Mouse (Mus musculus): ENCODE measurements around the gene Tmem94. TPM values are rescaled to one million over a fixed set of nuclear protein-coding genes. Genes with fewer than 3 reads are reported as not detected.

Tmem94 gene
- polyA plus RNA-seq, 1 experiment from 2014 or later, result 20.9 TPM

DNA sequence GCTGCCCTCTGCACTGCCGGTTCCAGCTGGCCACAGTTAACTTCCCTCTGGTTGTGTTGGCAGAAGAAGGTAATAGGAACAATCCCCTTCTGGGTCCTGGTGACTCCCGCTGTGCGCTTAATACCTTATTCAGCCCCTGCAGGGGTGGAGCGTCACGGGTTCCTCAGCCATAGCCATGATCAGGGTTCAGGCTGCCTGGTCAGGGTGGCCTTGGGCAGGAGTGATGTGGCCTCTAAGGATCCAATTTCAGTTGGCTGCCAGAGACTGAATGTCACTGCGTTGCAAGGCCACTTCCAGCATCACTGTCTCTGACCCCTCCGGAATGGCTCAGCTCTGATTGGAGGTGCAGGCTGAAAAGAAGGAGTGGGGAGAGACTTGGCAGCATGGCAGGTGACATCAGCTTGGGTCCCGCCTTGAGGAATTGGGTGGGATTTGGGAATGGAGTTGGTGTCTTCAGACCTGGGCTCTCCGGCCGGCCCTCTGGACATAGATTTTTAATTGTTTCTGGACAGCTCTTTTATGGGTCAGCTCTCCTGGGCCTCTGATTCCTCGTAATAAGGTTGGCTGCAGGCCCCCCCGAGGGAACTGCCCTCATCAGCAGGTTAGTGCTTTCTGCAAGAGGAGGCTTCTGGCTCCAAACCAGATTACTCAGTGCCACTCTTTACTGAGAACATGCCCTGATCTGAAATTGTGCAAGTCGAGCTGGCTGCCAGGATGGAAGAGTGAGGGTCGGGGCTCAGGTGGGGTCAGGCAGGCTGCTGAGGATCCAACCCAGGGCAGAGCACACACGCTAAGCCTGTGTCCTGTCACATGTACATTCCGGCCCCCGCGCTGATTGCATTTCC lies 10.8 kb downstream of the Tmem94 start:
- 0 out of 2 replicates have a peak overlapping the region, but pooled peaks have one; percentile 23 for H3K9ac ChIP-seq (replicated peaks; ENCODE audit: low read length)
- H3K36me3 ChIP-seq (ENCODE audit: control insufficient read depth, insufficient read depth, low read length), result 0 out of 2 replicates have a peak, but pooled peaks cover 5% of the 10 kb centered on the region
- H3K27ac ChIP-seq (replicated peaks; ENCODE audit: low read depth, low read length), result no peak overlapping the region
- ATAC-seq (ENCODE audit: low FRiP score, low TSS enrichment) (no peak), DNase-seq (no peak)
- H3K4me1 ChIP-seq (ENCODE audit: control insufficient read depth, insufficient read depth, low read length), result peaks cover 38% of the 10 kb centered on the region
- H3K9me3 ChIP-seq (ENCODE audit: control insufficient read depth, low read length), result no peaks in the 10 kb centered on the region
- no peak overlapping the region for H3K4me2 ChIP-seq (ENCODE audit: low read length)
- H3K4me3 ChIP-seq (replicated peaks; ENCODE audit: low read depth, low read length), result no peak overlapping the region
- H3K27me3 ChIP-seq (ENCODE audit: control insufficient read depth, insufficient read depth, low read length), result no peaks in the 10 kb centered on the region
- WGBS, result 35% methylated on average over 18 of the region's 18 CpGs

DNA sequence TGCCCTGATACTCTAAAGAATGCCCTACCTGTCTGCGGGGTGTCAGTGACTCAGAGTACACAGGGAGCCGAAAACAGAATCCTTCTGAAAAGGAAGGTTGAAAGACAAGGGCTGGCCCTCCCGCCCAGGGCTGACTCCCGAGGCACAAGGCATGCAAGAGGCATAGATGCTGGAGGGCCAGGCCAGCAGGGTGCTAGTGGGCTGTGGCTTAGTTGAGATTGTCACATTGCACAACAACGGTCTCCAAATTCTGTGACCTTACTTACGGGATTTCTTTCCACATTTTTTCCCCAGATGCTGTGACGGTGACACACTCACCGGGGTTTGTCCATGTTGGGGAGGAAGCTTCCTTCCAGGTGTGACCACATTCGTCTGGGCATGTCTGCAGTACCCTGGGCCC lies 11.7 kb downstream of the Tmem94 start:
- H3K4me1 ChIP-seq (ENCODE audit: control insufficient read depth, insufficient read depth, low read length), result peaks cover 45% of the 10 kb centered on the region
- DNase-seq (no peak), ATAC-seq (ENCODE audit: low FRiP score, low TSS enrichment) (no peak)
- no peaks in the 10 kb centered on the region for H3K27me3 ChIP-seq (ENCODE audit: control insufficient read depth, insufficient read depth, low read length)
- H3K27ac ChIP-seq (replicated peaks; ENCODE audit: low read depth, low read length), result no peak overlapping the region
- H3K9me3 ChIP-seq (ENCODE audit: control insufficient read depth, low read length), result no peaks in the 10 kb centered on the region
- H3K4me2 ChIP-seq (ENCODE audit: low read length), result no peak overlapping the region
- whole genome bisulfite sequencing, result 43% methylated on average over 9 of the region's 9 CpGs
- H3K36me3 ChIP-seq (ENCODE audit: control insufficient read depth, insufficient read depth, low read length), result 0 out of 2 replicates have a peak, but pooled peaks cover 5% of the 10 kb centered on the region
- no peak overlapping the region for H3K9ac ChIP-seq (replicated peaks; ENCODE audit: low read length)
- no peak overlapping the region for H3K4me3 ChIP-seq (replicated peaks; ENCODE audit: low read depth, low read length)

DNA sequence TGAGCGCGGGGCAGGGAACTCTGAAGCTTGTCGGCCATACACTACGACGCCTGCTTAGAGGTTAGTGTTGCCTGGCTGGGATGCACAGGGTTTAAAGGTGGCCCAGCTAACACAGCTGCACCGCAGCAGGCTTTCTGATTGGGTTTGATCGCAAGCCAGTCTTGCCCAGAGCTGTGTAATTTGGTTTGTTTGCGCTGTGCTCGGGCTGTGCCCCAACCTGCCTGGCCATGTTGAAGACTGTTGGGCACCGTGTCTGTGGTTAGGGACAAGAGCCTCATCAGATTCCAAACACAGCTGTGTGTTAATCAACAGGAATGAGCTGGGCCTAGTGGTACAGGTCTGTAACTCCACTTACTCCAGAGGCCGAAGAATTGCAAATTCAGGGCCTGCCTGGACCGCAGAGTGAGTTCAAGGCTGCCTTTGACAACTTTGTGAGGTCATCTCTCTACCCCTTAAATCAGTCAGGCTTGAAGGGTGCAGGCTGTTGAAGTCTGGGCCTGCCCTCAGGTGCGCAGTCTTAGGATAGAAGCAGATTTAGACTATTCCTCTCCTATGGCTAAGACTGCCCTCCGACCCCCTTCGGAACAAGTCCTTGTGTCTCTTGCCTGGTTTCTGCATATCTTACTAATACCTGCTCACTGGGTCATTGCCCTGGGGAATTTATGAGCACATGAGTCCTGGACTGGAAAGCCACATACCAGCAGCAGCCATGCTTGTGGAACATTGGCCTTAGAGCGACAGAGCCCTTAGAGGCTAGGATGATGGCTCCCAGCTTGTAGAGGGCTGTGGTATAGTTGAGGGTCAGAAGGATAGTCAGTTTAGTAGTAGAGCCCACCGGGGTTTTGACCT lies 12.5 kb downstream of the Tmem94 start:
- no peak overlapping the region for H3K9ac ChIP-seq (replicated peaks; ENCODE audit: low read length)
- 78% methylated on average over 17 of the region's 17 CpGs for WGBS
- no peak overlapping the region for H3K4me3 ChIP-seq (replicated peaks; ENCODE audit: low read depth, low read length)
- peaks cover 45% of the 10 kb centered on the region for H3K4me1 ChIP-seq (ENCODE audit: control insufficient read depth, insufficient read depth, low read length)
- H3K36me3 ChIP-seq (ENCODE audit: control insufficient read depth, insufficient read depth, low read length), result 0 out of 2 replicates have a peak, but pooled peaks cover 7% of the 10 kb centered on the region
- no peaks in the 10 kb centered on the region for H3K9me3 ChIP-seq (ENCODE audit: control insufficient read depth, low read length)
- H3K4me2 ChIP-seq (ENCODE audit: low read length), result no peak overlapping the region
- no peak overlapping the region for H3K27ac ChIP-seq (replicated peaks; ENCODE audit: low read depth, low read length)
- no peak for DNase-seq
- no peak for ATAC-seq (ENCODE audit: low FRiP score, low TSS enrichment)
- H3K27me3 ChIP-seq (ENCODE audit: control insufficient read depth, insufficient read depth, low read length), result no peaks in the 10 kb centered on the region

DNA sequence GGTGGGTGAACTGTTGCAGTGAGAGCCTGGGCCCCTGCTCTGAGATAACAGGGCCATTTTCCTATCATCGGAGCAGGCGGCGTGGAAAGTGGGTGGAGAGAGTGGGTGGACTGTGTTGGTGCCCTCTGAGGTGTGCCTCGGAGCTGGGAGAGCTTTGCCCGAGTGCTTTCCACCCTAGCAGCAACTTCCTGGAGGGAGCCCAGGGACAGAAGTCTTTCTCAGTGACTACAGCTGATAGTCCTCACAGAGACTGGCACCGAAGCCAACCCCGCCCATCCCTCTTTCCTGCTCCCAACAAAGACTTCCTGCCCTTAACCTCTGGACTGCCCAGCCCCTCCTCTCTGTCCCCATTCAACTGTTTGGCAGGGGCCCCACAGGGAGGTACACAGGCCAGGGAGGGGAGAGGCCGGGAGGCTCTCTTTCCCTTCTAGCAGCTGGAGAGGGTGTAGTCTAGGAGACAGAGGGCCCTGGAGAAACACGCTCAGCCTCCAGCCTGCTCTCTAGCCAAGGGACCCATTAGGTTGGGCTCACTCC lies 13.9 kb downstream of the Tmem94 start:
- H3K4me2 ChIP-seq (ENCODE audit: low read length), result 0 out of 2 replicates have a peak overlapping the region, but pooled peaks have one; percentile 8
- peak; percentile 74 for DNase-seq
- no peaks in the 10 kb centered on the region for H3K9me3 ChIP-seq (ENCODE audit: control insufficient read depth, low read length)
- peak; percentile 74; the same call in 1 of the 2 replicates for ATAC-seq (ENCODE audit: low FRiP score, low TSS enrichment)
- H3K4me1 ChIP-seq (ENCODE audit: control insufficient read depth, insufficient read depth, low read length), result peaks cover 45% of the 10 kb centered on the region
- no peak overlapping the region for H3K4me3 ChIP-seq (replicated peaks; ENCODE audit: low read depth, low read length)
- H3K27me3 ChIP-seq (ENCODE audit: control insufficient read depth, insufficient read depth, low read length), result no peaks in the 10 kb centered on the region
- WGBS, result 6% methylated on average over 9 of the region's 9 CpGs
- H3K27ac ChIP-seq (replicated peaks; ENCODE audit: low read depth, low read length), result peak overlapping the region; percentile 63
- 0 out of 2 replicates have a peak overlapping the region, but pooled peaks have one; percentile 0 for H3K9ac ChIP-seq (replicated peaks; ENCODE audit: low read length)
- H3K36me3 ChIP-seq (ENCODE audit: control insufficient read depth, insufficient read depth, low read length), result 0 out of 2 replicates have a peak, but pooled peaks cover 7% of the 10 kb centered on the region

DNA sequence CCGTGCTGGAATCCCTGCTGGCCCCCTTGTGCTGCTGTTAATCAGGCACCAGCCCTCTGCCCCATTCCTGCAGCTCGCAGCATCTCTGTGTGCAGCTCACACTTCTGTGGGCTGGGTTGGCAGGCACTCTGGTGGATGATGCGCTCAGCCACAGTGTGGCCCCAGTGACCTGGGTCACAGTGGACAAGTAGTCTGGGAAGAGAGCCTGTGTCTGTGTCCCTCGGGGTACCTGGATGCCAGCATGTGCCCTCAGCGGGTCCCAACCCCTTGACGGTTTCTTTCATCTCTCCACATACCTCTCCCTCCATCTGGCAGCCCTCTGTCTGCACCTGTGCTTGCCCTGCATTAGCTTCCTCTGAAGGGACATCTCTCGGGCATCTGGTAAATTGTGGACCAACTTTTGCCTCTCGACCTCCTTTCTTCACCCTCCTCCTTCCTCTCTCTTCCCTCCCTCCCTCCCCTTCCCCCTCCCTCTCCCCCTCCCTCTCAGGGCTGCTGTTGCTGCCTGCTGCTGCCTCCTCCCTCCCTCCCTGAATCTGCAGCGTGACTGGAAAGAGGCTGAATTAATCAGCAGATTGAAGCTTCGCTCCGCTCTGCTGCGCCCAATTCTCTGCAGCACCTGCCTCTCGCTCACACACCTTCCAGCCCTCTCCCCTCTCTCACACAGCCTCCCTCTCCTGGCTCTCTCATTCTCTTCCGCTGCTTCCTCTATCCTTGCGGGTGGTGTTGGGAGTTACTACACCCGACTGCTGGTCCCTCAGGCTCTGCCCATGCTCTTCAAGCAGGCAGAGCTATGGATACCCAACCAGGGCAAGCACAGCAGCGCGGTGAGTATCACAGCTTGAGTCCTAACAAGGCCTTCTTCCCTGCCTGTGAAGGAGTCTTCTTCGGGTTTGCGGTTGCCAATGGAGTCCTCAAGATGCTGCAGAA lies 15.2 kb downstream of the Tmem94 start:
- H3K4me3 ChIP-seq (replicated peaks; ENCODE audit: low read depth, low read length), result peak overlapping the region; percentile 2; the same call in 1 of the 2 replicates
- H3K9ac ChIP-seq (replicated peaks; ENCODE audit: low read length), result peak overlapping the region; percentile 51
- H3K4me1 ChIP-seq (ENCODE audit: control insufficient read depth, insufficient read depth, low read length), result peaks cover 45% of the 10 kb centered on the region
- H3K4me2 ChIP-seq (ENCODE audit: low read length), result peak overlapping the region; percentile 45
- H3K27ac ChIP-seq (replicated peaks; ENCODE audit: low read depth, low read length), result peak overlapping the region; percentile 85
- H3K27me3 ChIP-seq (ENCODE audit: control insufficient read depth, insufficient read depth, low read length), result no peaks in the 10 kb centered on the region
- ATAC-seq (ENCODE audit: low FRiP score, low TSS enrichment), result peak; percentile 64
- DNase-seq, result peak; percentile 84
- whole genome bisulfite sequencing, result 5% methylated on average over 19 of the region's 20 CpGs
- 0 out of 2 replicates have a peak, but pooled peaks cover 7% of the 10 kb centered on the region for H3K36me3 ChIP-seq (ENCODE audit: control insufficient read depth, insufficient read depth, low read length)
- H3K9me3 ChIP-seq (ENCODE audit: control insufficient read depth, low read length), result no peaks in the 10 kb centered on the region

DNA sequence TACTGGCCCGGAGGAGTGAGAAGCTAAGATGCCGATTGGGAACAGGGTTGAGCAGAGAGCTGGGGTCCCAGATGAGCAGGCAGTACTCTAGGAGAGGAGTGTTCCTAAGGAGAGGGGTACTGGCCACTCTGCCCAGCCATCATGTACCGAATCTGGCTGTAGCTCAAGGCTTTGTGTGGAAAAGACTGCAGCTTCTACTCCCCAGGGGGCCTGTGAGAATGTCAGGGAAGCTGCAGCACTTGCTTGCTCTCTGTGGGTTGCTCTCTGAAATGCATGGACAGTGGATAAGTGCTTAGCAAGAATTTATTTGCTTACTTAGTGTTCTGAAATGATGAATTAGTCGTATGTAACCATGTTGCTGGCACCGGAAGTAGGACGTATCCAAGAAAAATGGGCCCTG lies 21.2 kb downstream of the Tmem94 start:
- 62% methylated on average over 6 of the region's 6 CpGs for WGBS

DNA sequence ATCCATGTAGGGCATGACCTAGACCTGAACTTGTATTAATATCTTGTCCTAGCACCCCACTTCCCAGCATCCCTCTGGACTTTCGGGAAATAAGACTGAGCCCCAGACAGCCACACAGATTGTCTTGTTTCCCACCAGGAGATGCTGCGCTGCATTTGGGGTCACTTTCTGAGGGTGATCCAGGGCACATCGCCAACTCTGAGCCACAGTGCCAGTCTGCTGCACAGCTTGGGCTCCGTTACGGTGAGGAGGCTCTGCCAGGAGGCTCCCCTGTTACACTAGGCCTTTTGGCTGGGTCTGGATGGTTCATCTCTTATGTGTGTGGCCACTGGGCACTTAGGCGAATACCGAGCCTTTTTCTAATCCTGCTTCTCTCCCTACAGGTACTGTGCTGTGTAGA lies 24.6 kb downstream of the Tmem94 start:
- no peaks in the 10 kb centered on the region for H3K4me1 ChIP-seq (ENCODE audit: control insufficient read depth, insufficient read depth, low read length)
- H3K4me3 ChIP-seq (replicated peaks; ENCODE audit: low read depth, low read length), result no peak overlapping the region
- peaks cover 74% of the 10 kb centered on the region for H3K36me3 ChIP-seq (ENCODE audit: control insufficient read depth, insufficient read depth, low read length)
- ATAC-seq (ENCODE audit: low FRiP score, low TSS enrichment), result no peak
- H3K9me3 ChIP-seq (ENCODE audit: control insufficient read depth, low read length), result no peaks in the 10 kb centered on the region
- no peak for DNase-seq
- no peaks in the 10 kb centered on the region for H3K27me3 ChIP-seq (ENCODE audit: control insufficient read depth, insufficient read depth, low read length)
- H3K4me2 ChIP-seq (ENCODE audit: low read length), result no peak overlapping the region
- H3K9ac ChIP-seq (replicated peaks; ENCODE audit: low read length), result no peak overlapping the region
- no peak overlapping the region for H3K27ac ChIP-seq (replicated peaks; ENCODE audit: low read depth, low read length)
- WGBS, result 92% methylated on average over 7 of the region's 7 CpGs

More for the DNA sequence above, 21.2 kb downstream of the Tmem94 start:
- 0 out of 2 replicates have a peak, but pooled peaks cover 4% of the 10 kb centered on the region for H3K4me1 ChIP-seq (ENCODE audit: control insufficient read depth, insufficient read depth, low read length)
- no peak overlapping the region for H3K4me3 ChIP-seq (replicated peaks; ENCODE audit: low read depth, low read length)
- no peak for ATAC-seq (ENCODE audit: low FRiP score, low TSS enrichment)
- no peak overlapping the region for H3K4me2 ChIP-seq (ENCODE audit: low read length)
- no peak overlapping the region for H3K9ac ChIP-seq (replicated peaks; ENCODE audit: low read length)
- H3K27me3 ChIP-seq (ENCODE audit: control insufficient read depth, insufficient read depth, low read length), result no peaks in the 10 kb centered on the region
- H3K36me3 ChIP-seq (ENCODE audit: control insufficient read depth, insufficient read depth, low read length), result peaks cover 43% of the 10 kb centered on the region
- DNase-seq, result peak; percentile 48
- no peaks in the 10 kb centered on the region for H3K9me3 ChIP-seq (ENCODE audit: control insufficient read depth, low read length)
- H3K27ac ChIP-seq (replicated peaks; ENCODE audit: low read depth, low read length), result 0 out of 2 replicates have a peak overlapping the region, but pooled peaks have one; percentile 6
